Mouse (Mus musculus) CH12.LX (cell line): ENCODE results near the gene Ces2g. TPM values are rescaled to one million over a fixed set of nuclear protein-coding genes. Genes with fewer than 3 reads are reported as not detected.

Experiments used
- DNase-seq: peaks from one replicate; pipeline ENCODE4 v3.0.0-alpha.2; 2013; ENCODE audit errors: extremely low read depth
- H3K27ac ChIP-seq: 2 replicates; pipeline ENCODE4 v1.5.1; 2012; ENCODE audit warnings: low read depth, mild to moderate bottlenecking, control low read depth, moderate library complexity; ENCODE audit not compliant: insufficient read depth
- H3K27me3 ChIP-seq: replicated peaks from 2 replicates; pipeline ENCODE3; 2012; ENCODE audit warnings: inconsistent platforms
- H3K36me3 ChIP-seq, 2 experiments: replicated peaks in 1 of 2; 2 replicates each; pipeline versions ENCODE3 to v1.6.1; 2012; ENCODE audit warnings: inconsistent platforms in 1 of 2, low read length in 1 of 2, mild to moderate bottlenecking in 1 of 2, mixed read lengths in 1 of 2, moderate library complexity in 1 of 2; ENCODE audit not compliant: control insufficient read depth in 1 of 2, insufficient read depth in 1 of 2
- H3K4me1 ChIP-seq, 2 experiments: 2 replicates each; pipeline ENCODE4 v1.6.1; 2012; ENCODE audit warnings: inconsistent platforms in 1 of 2, moderate library complexity in 1 of 2; ENCODE audit not compliant: insufficient read depth in 2 of 2, control insufficient read depth in 1 of 2
- H3K4me2 ChIP-seq: 2 replicates; pipeline ENCODE4 v1.6.1; 2012; ENCODE audit warnings: low read depth, mild to moderate bottlenecking, control low read depth; ENCODE audit not compliant: poor library complexity, insufficient read depth, severe bottlenecking
- H3K4me3 ChIP-seq, 3 experiments: fragments of 150-350 bp in 1 of 3; sonication (generic) in 1 of 3; replicated peaks in 1 of 3; 2 replicates each; pipeline versions ENCODE3 to v1.5.1; 2011 to 2012; ENCODE audit warnings: low read depth in 2 of 3, low read length in 2 of 3, mild to moderate bottlenecking in 2 of 3, moderate library complexity in 2 of 3, control low read depth in 1 of 3, improper control_type of control experiment in 1 of 3, inconsistent platforms in 1 of 3, mixed read lengths in 1 of 3; ENCODE audit not compliant: poor library complexity in 1 of 3
- H3K79me2 ChIP-seq: replicated peaks from 2 replicates; pipeline ENCODE4 v1.6.1; 2012; ENCODE audit warnings: mild to moderate bottlenecking, moderate library complexity; ENCODE audit not compliant: control insufficient read depth, poor library complexity, insufficient read depth, severe bottlenecking; ENCODE audit errors: extremely low read depth
- H3K9ac ChIP-seq: 2 replicates; pipeline ENCODE4 v1.6.1; 2012; ENCODE audit warnings: low read depth, mild to moderate bottlenecking, control low read depth, moderate library complexity; ENCODE audit not compliant: insufficient read depth
- H3K9me3 ChIP-seq: replicated peaks from 2 replicates; pipeline ENCODE3; 2012; ENCODE audit warnings: low read length, inconsistent platforms, mixed read lengths
- BHLHE40 ChIP-seq: IDR thresholded peaks from 2 replicates; pipeline ENCODE4 v1.6.1; 2011; ENCODE audit warnings: mild to moderate bottlenecking, low read depth, low read length, improper control_type of control experiment
- CHD1 ChIP-seq: IDR thresholded peaks from 2 replicates; pipeline ENCODE4 v1.6.1; 2012; ENCODE audit warnings: low read depth, low read length, improper control_type of control experiment, inconsistent platforms
- CHD2 ChIP-seq: IDR thresholded peaks from 2 replicates; pipeline ENCODE4 v1.6.1; 2011; ENCODE audit warnings: low read length, improper control_type of control experiment
- CTCF ChIP-seq, 2 experiments: IDR thresholded peaks in 1 of 2; conservative IDR thresholded peaks in 1 of 2; 2 replicates each; pipeline ENCODE4 v1.5.1; 2011 to 2012; ENCODE audit warnings: low read depth in 2 of 2, low read length in 2 of 2, improper control_type of control experiment in 1 of 2, inconsistent platforms in 1 of 2, mild to moderate bottlenecking in 1 of 2, moderate library complexity in 1 of 2
- E2F4 ChIP-seq: IDR thresholded peaks from 2 replicates; pipeline ENCODE4 v1.6.1; 2011; ENCODE audit warnings: low read depth, low read length, improper control_type of control experiment; ENCODE audit not compliant: insufficient replicate concordance
- EP300 ChIP-seq: IDR thresholded peaks from 2 replicates; pipeline ENCODE4 v1.6.1; 2011; ENCODE audit warnings: low read length, improper control_type of control experiment
- ETS1 ChIP-seq: conservative IDR thresholded peaks from 2 replicates; pipeline ENCODE4 v1.6.1; 2012; ENCODE audit warnings: low read depth, mild to moderate bottlenecking, inconsistent platforms, low read length, improper control_type of control experiment, moderate library complexity
- GABPA ChIP-seq: IDR thresholded peaks from 2 replicates; pipeline ENCODE4 v1.6.1; 2012; ENCODE audit warnings: low read depth, low read length, improper control_type of control experiment, inconsistent platforms; ENCODE audit not compliant: insufficient replicate concordance
- HCFC1 ChIP-seq: IDR thresholded peaks from 2 replicates; pipeline ENCODE4 v1.6.1; 2012; ENCODE audit warnings: low read depth, mild to moderate bottlenecking, inconsistent platforms, low read length, improper control_type of control experiment
- IRF4 ChIP-seq: IDR thresholded peaks from 2 replicates; pipeline ENCODE4 v1.6.1; 2014; ENCODE audit warnings: low read depth, mild to moderate bottlenecking, inconsistent platforms, low read length, improper control_type of control experiment
- JUN ChIP-seq: IDR thresholded peaks from 2 replicates; pipeline ENCODE4 v1.6.1; 2011; ENCODE audit warnings: low read depth, mild to moderate bottlenecking, low read length, improper control_type of control experiment, moderate library complexity; ENCODE audit not compliant: insufficient read depth
- JUND ChIP-seq: conservative IDR thresholded peaks from 2 replicates; pipeline ENCODE4 v1.6.1; 2011; ENCODE audit warnings: low read depth, low read length, improper control_type of control experiment
- KAT2A ChIP-seq: IDR thresholded peaks from 2 replicates; pipeline ENCODE4 v1.6.1; 2012; ENCODE audit warnings: low read length, improper control_type of control experiment, inconsistent platforms; ENCODE audit not compliant: insufficient replicate concordance
- MAFK ChIP-seq: IDR thresholded peaks from 2 replicates; pipeline ENCODE4 v1.6.1; 2011; ENCODE audit warnings: low read length, improper control_type of control experiment; ENCODE audit not compliant: insufficient replicate concordance
- MAX ChIP-seq: IDR thresholded peaks from 2 replicates; pipeline ENCODE4 v1.6.1; 2011; ENCODE audit warnings: low read length, improper control_type of control experiment
- MAZ ChIP-seq: IDR thresholded peaks from 2 replicates; pipeline ENCODE4 v1.6.1; 2012; ENCODE audit warnings: low read depth, mild to moderate bottlenecking, inconsistent platforms, low read length, improper control_type of control experiment, moderate library complexity
- MEF2A ChIP-seq: IDR thresholded peaks from 2 replicates; pipeline ENCODE4 v1.6.1; 2014; ENCODE audit warnings: low read depth, mild to moderate bottlenecking, inconsistent platforms, low read length, improper control_type of control experiment, borderline replicate concordance
- MYC ChIP-seq: IDR thresholded peaks from 2 replicates; pipeline ENCODE4 v1.6.1; 2011; ENCODE audit warnings: low read depth, mild to moderate bottlenecking, improper control_type of control experiment, low read length
- PAX5 ChIP-seq: IDR thresholded peaks from 2 replicates; pipeline ENCODE4 v1.6.1; 2012; ENCODE audit warnings: low read length, inconsistent platforms, mixed read lengths
- POLR2A ChIP-seq: IDR thresholded peaks from 2 replicates; pipeline ENCODE4 v1.6.1; 2011; ENCODE audit warnings: low read depth, mild to moderate bottlenecking, improper control_type of control experiment, low read length
- SIN3A ChIP-seq: IDR thresholded peaks from 2 replicates; pipeline ENCODE4 v1.6.1; 2012; ENCODE audit warnings: low read length, improper control_type of control experiment, inconsistent platforms
- SMC3 ChIP-seq: IDR thresholded peaks from 2 replicates; pipeline ENCODE4 v1.6.1; 2011; ENCODE audit warnings: low read depth, low read length, improper control_type of control experiment
- TBP ChIP-seq: conservative IDR thresholded peaks from 2 replicates; pipeline ENCODE4 v1.6.1; 2011; ENCODE audit warnings: low read depth, low read length, improper control_type of control experiment
- TCF12 ChIP-seq: IDR thresholded peaks from 2 replicates; pipeline ENCODE4 v1.6.1; 2014; ENCODE audit warnings: low read depth, mild to moderate bottlenecking, inconsistent platforms, low read length, improper control_type of control experiment
- UBTF ChIP-seq: IDR thresholded peaks from 2 replicates; pipeline ENCODE4 v1.6.1; 2012; ENCODE audit warnings: low read depth, mild to moderate bottlenecking, inconsistent platforms, low read length, improper control_type of control experiment, moderate library complexity
- USF1 ChIP-seq: IDR thresholded peaks from 2 replicates; pipeline ENCODE4 v1.6.1; 2014; ENCODE audit warnings: low read depth, mild to moderate bottlenecking, inconsistent platforms, low read length, improper control_type of control experiment
- ZKSCAN1 ChIP-seq: IDR thresholded peaks from 2 replicates; pipeline ENCODE4 v1.6.1; 2012; ENCODE audit warnings: low read depth, inconsistent platforms, low read length, improper control_type of control experiment, borderline replicate concordance
- ZMIZ1 ChIP-seq: IDR thresholded peaks from 2 replicates; pipeline ENCODE4 v1.6.1; 2012; ENCODE audit warnings: low read depth, mild to moderate bottlenecking, inconsistent platforms, low read length, improper control_type of control experiment
- ZNF384 ChIP-seq: IDR thresholded peaks from 2 replicates; pipeline ENCODE4 v1.6.1; 2012; ENCODE audit warnings: low read depth, low read length, improper control_type of control experiment, inconsistent platforms
- dilution Hi-C: fragments of 300-500 bp; cut with MboI; formaldehyde crosslinking; loops from 2 replicates; pipeline ENCODE4 v1.14.3; 2020; ENCODE audit warnings: low sequenced_read_pairs; ENCODE audit not compliant: extremely low pct_unique_long_range_greater_than_20kb, extremely low pct_ligation_motif_present
- in situ Hi-C: fragments of 300-500 bp; cut with MboI; formaldehyde crosslinking; loops from 3 replicates; pipeline ENCODE4 v1.14.3; 2019; ENCODE audit warnings: low sequenced_read_pairs, low pct_ligation_motif_present, low pct_unique_long_range_greater_than_20kb, mixed read lengths
- polyA plus RNA-seq: library from polyadenylated mRNA; unstranded; fragments of >175 nt; gene quantifications from 2 replicates; pipeline ENCODE4 v1.2.1, GENCODE M21; 2012; ENCODE audit warnings: low read depth; ENCODE audit not compliant: insufficient read length
- total RNA-seq, 2 experiments: library from RNA; depleted of rRNA; stranded (reverse); fragments of 300-350 nt in 1 of 2; fragments of >200 nt in 1 of 2; gene quantifications; 2 replicates each; pipeline ENCODE4 v1.2.3; 2012 to 2014

The Ces2g gene
- total and polyA plus RNA-seq, 3 experiments = 0.07 to 0.30 (median 0.11) TPM

GRCm38 (mm10) chr8:104947056-104947455 is 14.5 kb upstream of the Ces2g start, which contains the start of gene Ces2f:
Gene Ces2f, plus strand, starts transcription at chr8:104947356.
- Histone ChIP-seq H3K9me3 (no peaks in the 10 kb centered on the region), H3K4me2 (no peak within 1 kb of the TSS), H3K79me2 (no peaks in the 10 kb centered on the region)
- TF ChIP-seq IRF4 (no peak), HCFC1 (no peak), E2F4 (no peak), SMC3 (no peak), JUND (no peak), EP300 (no peak), MYC (no peak), BHLHE40 (no peak), MEF2A (no peak), ZKSCAN1 (no peak), SIN3A (no peak), TBP (no peak), JUN (no peak), CHD2 (no peak), ZMIZ1 (no peak)
- TF ChIP-seq, all 38 proteins: peak for 0
- in situ Hi-C loops = no loop called here
- no peak for DNase-seq
- dilution Hi-C loops = no loop called here
- no peak within 1 kb of the TSS for H3K27ac ChIP-seq
- peaks cover 0 to 4% of the 10 kb centered on the region in 2 experiments; a peak in 1 of 4 replicates for H3K4me1 ChIP-seq
- H3K27me3 ChIP-seq = no peaks in the 10 kb centered on the region
- no peak within 1 kb of the TSS for H3K9ac ChIP-seq
- no peak within 1 kb of the TSS for H3K4me3 ChIP-seq
- H3K36me3 ChIP-seq = no peaks in the 10 kb centered on the region

DNA sequence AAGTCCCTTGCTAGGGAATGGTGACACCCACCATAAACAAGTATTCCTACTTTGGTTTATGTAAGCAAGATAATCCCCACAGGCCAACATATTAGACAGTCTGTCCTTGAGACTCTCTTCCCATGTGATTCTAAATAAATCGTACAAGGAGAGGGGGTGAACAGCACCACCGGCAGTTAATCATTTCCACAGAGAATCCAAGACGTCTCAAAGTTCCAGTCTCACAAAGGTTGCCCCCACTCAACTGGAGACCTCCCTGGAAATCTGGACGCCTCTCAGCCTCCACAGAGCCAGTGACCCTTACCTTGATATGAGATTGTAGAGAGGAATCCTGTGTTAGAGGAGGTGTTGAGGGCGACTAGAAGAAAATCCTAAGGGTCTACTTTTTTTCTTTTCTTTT is 12.5 kb upstream of the Ces2g start:
- dilution Hi-C loops = no loop called here
- no peak overlapping the region for H3K9ac ChIP-seq
- H3K4me3 ChIP-seq = no peak overlapping the region
- no peak overlapping the region for H3K4me2 ChIP-seq
- H3K36me3 ChIP-seq = no peaks in the 10 kb centered on the region
- H3K79me2 ChIP-seq = no peaks in the 10 kb centered on the region
- no peak overlapping the region for H3K27ac ChIP-seq
- TF ChIP-seq USF1 = no peak
- TF ChIP-seq MAX = no peak
- no peak for TF ChIP-seq UBTF
- no peak for TF ChIP-seq E2F4
- TF ChIP-seq PAX5 = no peak
- TF ChIP-seq GABPA = no peak
- no peak for TF ChIP-seq POLR2A
- no peak for TF ChIP-seq ETS1
- no peak for TF ChIP-seq CHD2
- no peak for TF ChIP-seq CHD1
- TF ChIP-seq TCF12 = no peak
- no peak for TF ChIP-seq MAFK
- no peak for TF ChIP-seq ZNF384
- no peak for TF ChIP-seq CTCF (conservative IDR thresholded peaks at IDR 0.05 in 1 of 2, IDR thresholded peaks at IDR 0.05 in 1 of 2; ENCODE audit: low read depth in 2 of 2, low read length in 2 of 2)
- no peak for TF ChIP-seq KAT2A
- TF ChIP-seq SIN3A = no peak
- no peak for TF ChIP-seq MAZ
- no peak for TF ChIP-seq BHLHE40
- no peak for TF ChIP-seq HCFC1
- no peaks in the 10 kb centered on the region for H3K9me3 ChIP-seq
- H3K4me1 ChIP-seq = peaks cover 4 to 10% of the 10 kb centered on the region in 2 experiments
- no peaks in the 10 kb centered on the region for H3K27me3 ChIP-seq
- DNase-seq = no peak
- in situ Hi-C loops = no loop called here
